Mouse (Mus musculus): Measurements from ENCODE around the gene Irf2.

The Irf2 gene

GRCm38 (mm10) chr8:46801153-46801684, 61.7 kb downstream of the Irf2 start:
- DNase-seq (ENCODE audit: low spot score), result no peak

- no peak for DNase-seq (ENCODE audit: low spot score)
Observed at GRCm38 (mm10) chr8:46802009-46802408, 62.5 kb downstream of the Irf2 start.

GRCm38 (mm10) chr8:46804721-46805120, 65.2 kb downstream of the Irf2 start:
- DNase-seq (ENCODE audit: low spot score), result no peak

- peak; percentile 28 for DNase-seq (ENCODE audit: low spot score)
Observed at GRCm38 (mm10) chr8:46811021-46811622, 71.6 kb downstream of the Irf2 start.

DNA sequence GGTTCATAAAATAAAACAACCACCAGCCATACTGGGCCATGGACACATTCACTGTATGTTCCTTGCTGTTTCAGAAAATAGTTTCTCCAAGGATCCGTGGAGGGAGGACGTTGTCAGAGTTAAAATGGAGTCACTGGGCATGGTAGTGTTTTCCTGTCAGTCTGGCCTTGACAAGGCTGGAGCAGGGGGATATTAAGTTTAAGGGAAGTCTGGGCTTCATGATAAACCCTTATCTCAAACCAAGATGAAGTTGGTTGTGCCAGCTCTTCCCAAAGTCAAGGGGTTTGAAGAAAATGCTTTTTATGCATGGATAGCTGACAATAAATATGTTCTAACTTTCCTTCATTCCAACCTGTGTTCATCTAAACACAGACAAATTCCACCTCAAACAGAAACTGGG, 72.4 kb downstream of the Irf2 start:
- DNase-seq (ENCODE audit: low spot score), result no peak

DNA sequence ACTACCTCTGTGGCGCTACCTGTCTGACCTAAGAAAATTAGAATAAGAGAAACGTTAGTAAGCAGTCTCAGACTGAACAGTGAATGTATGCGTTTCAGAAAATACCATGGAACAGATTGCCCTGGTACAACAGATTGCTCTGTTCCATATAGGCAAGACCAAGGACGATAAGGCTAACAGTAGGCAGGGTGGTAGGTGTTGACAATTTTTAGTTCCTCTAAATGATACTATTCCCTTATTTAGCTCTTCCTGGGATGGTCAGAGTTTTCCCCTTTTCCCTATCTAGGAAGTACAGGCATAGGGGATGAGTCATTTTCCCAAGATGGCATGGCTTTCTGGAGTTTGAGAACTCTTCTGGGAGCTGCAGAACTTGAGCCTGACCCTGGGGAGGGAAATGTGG, 73.4 kb downstream of the Irf2 start:
- no peak for DNase-seq (ENCODE audit: low spot score)

GRCm38 (mm10) chr8:46818106-46818989, 78.8 kb downstream of the Irf2 start:
- DNase-seq (ENCODE audit: low spot score), result no peak

GRCm38 (mm10) chr8:46818990-46819288, 79.4 kb downstream of the Irf2 start:
- DNase-seq (ENCODE audit: low spot score), result no peak

DNA sequence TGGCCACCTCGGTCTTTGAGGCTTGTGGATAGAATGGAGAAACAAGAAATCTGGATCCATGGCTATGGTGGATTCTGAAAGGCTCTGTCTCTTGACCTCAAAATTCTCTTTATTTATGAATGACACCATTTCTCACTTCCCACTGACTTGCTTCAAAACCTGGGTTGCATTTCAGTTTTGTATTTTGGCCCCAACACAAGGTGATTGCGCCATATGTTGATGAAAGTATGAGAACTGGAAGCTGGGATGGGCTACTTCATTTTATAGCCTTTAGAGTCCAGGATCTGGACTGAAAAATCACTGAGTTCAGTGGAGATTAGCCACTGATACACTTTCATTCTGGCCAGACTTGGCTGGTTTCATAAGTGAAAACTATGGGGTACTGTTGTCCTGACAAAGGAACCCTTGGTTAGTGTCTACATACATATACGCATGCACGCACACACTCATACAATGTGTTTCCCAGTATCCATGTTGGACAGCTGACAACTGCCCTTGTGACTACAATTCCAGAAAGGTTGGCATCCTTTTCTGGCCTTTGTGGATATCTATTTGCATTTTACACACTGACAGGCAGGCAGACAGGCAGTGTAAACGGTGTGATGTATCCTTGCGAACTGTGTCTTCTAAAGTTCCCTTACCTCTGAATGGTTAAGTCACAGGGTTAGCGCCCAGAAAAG, 89.3 kb downstream of the Irf2 start:
- no peak for DNase-seq (ENCODE audit: low spot score)

DNA sequence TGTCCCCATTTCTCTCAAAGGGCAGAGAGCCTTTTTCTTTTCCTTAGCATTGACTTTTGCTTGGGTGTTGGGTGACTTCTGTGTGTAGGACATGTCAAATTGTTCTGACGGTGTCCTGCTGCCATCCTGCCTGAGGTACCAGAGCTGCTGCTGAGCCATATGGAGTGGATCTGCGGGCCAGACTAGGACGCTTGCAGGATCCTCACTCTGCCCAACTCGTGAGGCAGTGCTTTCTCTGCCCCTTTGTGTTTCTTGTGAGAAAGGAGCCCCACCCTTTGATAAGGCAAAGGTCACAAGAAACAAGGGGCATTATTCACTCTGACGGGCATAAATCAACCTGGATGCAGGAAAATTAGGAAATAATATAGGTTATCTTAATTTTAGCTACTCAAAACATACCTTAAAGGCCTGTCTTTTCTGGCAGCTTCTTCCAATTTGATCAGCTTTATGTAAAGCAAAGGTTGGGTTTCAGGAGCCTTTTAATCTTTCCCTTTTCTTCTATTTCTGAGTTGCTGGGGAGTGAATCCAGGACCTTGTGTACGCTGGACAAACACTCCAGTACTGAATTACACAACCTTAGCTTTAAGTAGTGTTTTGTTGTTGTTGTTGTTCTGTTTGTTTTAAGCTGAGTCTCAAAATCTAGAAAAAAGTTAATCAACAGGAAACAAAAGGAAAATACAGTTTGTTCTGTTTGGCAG, 90.0 kb downstream of the Irf2 start:
- DNase-seq (ENCODE audit: low spot score), result no peak

GRCm38 (mm10) chr8:46830112-46830855, 90.8 kb downstream of the Irf2 start:
- no peak for DNase-seq (ENCODE audit: low spot score)

GRCm38 (mm10) chr8:46831916-46832315, 92.4 kb downstream of the Irf2 start:
- DNase-seq (ENCODE audit: low spot score), result no peak

GRCm38 (mm10) chr8:46832399-46832798, 92.9 kb downstream of the Irf2 start:
- no peak for DNase-seq (ENCODE audit: low spot score)

DNA sequence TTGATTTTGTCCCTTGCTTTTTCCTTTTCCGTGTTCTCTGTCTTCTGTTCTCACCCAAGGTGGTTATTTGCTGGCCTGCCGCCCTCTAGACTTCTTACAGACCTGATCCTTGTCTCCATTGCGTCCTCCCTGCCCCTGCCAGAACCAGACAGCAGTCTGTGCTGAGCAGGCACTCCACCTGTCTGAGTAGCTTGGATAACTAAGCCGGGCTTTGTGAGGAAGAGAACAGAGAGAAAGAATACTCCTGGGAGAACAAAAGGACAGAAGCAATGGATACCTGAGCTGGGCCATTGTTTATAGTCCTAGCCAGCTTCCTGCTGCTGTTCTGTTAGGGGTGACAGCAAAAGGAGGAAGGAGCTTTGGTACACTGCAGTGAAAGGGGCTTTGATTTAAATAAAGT, 94.2 kb downstream of the Irf2 start:
- no peak for DNase-seq (ENCODE audit: low spot score)

GRCm38 (mm10) chr8:46834440-46834839, 94.9 kb downstream of the Irf2 start:
- no peak for DNase-seq (ENCODE audit: low spot score)

DNA sequence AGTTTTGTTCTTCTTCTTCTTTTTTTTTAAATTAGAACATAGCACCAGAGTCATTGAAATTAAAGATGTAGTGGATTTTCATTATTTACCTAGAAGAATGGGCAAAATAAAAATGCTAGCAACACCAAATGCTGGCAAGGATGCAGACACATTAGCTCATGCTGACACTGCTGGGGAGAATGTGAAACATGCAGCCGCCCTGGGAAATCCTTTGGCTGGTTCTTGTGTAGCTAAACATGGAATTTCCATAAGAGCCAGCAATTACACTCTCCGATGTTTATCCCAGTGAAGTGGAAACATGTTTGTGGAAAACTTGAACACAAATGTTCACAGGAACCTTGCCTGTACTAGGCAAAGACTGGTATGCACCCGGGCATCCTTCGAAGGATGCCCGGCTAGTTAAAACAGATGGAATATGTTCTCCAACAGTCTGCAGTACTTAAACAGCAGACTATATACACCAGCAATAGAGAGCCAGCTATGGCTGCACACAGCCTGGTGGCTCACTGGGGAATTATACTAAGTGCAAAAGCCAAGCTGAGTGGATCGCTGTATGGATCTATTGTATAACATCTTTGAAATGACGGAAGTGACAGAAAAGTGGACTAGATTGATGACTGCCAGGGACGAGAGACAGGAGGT, 96.6 kb downstream of the Irf2 start:
- DNase-seq (ENCODE audit: low spot score), result no peak

GRCm38 (mm10) chr8:46836949-46837348, 97.4 kb downstream of the Irf2 start:
- DNase-seq (ENCODE audit: low spot score), result no peak

GRCm38 (mm10) chr8:46838052-46838451, 98.5 kb downstream of the Irf2 start:
- DNase-seq (ENCODE audit: low spot score), result no peak

GRCm38 (mm10) chr8:46840390-46840789, 100.9 kb downstream of the Irf2 start:
- DNase-seq (ENCODE audit: low spot score), result no peak

- DNase-seq (ENCODE audit: low spot score), result no peak
Observed at GRCm38 (mm10) chr8:46840791-46841190, 101.3 kb downstream of the Irf2 start.

DNA sequence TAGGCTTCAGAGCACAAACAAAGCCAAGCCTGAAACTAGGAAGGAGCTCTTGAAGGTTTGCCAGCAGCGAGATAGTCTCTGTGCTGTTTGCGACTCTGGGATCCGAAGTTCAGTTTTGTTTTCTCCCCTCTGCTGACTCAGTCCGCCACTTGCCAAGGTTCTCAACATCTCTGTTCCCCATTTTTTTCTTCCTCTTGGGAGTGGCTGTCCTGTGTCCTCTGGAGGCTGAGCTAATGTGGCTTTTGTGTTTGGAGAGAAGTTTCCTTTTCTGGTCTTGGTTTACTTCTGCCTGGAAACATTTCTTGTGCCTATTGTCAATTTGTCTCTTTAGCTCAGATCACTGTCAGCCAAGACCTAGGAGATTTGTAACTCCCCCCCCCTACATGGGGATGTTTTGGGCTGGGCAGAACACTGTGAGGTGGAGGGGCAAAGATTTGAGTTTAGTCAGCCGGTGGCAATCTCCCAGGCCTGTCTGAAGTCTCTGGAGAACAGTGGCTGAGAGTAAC, 103.2 kb downstream of the Irf2 start:
- peak; percentile 72 for DNase-seq (ENCODE audit: low spot score)

Data from urinary bladder, postnatal 14 days (tissue).